Mouse (Mus musculus) cerebellum, adult 2 months (tissue): Measurements from ENCODE around the gene Ghdc. TPM values are rescaled to one million over a fixed set of nuclear protein-coding genes. Genes with fewer than 3 reads are reported as not detected.

Experiments
- DNase-seq, 2 experiments: peaks; one replicate each; pipeline ENCODE4 v3.0.0; 2021
- H3K27ac ChIP-seq: fragments of 200-500 bp; 2 replicates; pipeline ENCODE4 v1.5.1; 2012; ENCODE audit warnings: low read length, control low read depth, inconsistent platforms; ENCODE audit not compliant: insufficient read depth
- H3K27me3 ChIP-seq: fragments of 200-500 bp; 2 replicates; pipeline ENCODE4 v1.6.1; 2012; ENCODE audit warnings: inconsistent platforms, mild to moderate bottlenecking, low read length, moderate library complexity; ENCODE audit not compliant: control insufficient read depth, insufficient read depth
- H3K4me1 ChIP-seq: fragments of 200-500 bp; 2 replicates; pipeline ENCODE4 v1.6.1; 2011; ENCODE audit warnings: low read length; ENCODE audit not compliant: control insufficient read depth, insufficient read depth
- H3K4me3 ChIP-seq: fragments of 200-500 bp; replicated peaks from 2 replicates; pipeline ENCODE3; 2011; ENCODE audit warnings: mild to moderate bottlenecking, low read depth, low read length, control low read depth; ENCODE audit not compliant: insufficient read depth
- CTCF ChIP-seq: fragments of 200-500 bp; IDR thresholded peaks from 2 replicates; pipeline ENCODE4 v1.5.1; 2011; ENCODE audit warnings: low read depth, mild to moderate bottlenecking, control low read depth, low read length, moderate library complexity, borderline replicate concordance; ENCODE audit not compliant: insufficient read depth
- POLR2A ChIP-seq: fragments of 200-500 bp; IDR thresholded peaks from 2 replicates; pipeline ENCODE4 v1.6.1; 2011; ENCODE audit warnings: low read length, control low read depth, borderline replicate concordance; ENCODE audit not compliant: insufficient read depth
- WGBS: fragments of 180-500 bp; shearing (Covaris S2); methylation state at CpG from one replicate; pipeline ENCODE4 v1.1.7; 2018; 5-methylcytosine and 5-hydroxymethylcytosine counted together
- polyA plus RNA-seq: library from polyadenylated mRNA; depleted of rRNA; stranded (reverse); fragments of >200 nt; gene quantifications from 2 replicates; pipeline ENCODE4 v1.2.3, GENCODE M21; 2012

Gene Ghdc
- polyA plus RNA-seq, 1 experiment: 11.6 TPM

DNA sequence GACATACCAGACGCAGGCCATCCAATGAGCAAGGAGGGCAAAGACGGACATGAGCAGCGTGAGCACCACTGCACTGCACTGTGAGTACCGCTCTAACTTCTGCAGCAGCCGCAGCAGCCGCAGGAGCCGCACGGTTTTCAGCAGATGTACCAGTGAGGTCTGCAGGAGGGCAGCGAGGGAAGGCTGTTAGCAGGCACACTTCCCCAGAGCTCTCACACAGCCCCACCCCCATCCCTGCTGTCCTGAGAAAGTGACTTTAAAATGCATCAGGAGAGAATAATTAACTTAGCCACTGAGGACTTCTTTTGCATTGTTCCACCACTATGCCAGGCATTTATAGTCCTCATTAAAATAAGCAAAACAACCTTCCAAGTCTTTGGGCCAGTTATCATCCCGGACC is 18.5 kb downstream of the Ghdc start:
- Histone ChIP-seq H3K4me3 (no peak overlapping the region), H3K27ac (no peak overlapping the region), H3K4me1 (no peaks in the 10 kb centered on the region), H3K27me3 (no peaks in the 10 kb centered on the region)
- DNase-seq: no peak
- no peak for TF ChIP-seq POLR2A
- no peak for TF ChIP-seq CTCF
- 50% methylated on average over 10 of the region's 10 CpGs for WGBS

DNA sequence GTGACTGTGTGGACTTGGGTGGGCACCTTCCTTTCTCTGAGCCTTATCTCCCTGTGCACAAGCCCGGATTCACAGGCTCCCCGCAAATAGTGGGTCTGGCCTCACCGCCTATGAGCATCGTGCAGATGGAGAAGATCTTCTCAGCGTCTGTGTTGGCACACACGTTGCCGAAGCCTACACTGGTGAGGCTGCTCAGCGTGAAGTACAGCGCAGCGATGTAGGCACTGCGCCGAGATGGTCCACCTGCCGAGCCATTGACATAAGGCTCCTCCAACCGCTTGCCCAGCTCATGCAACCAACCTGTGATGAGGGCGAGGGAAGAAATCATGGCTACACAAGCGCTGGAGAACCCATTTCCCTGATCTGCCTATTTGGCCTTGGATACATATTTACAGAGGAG is 20.6 kb downstream of the Ghdc start:
- WGBS: 90% methylated on average over 16 of the region's 16 CpGs
- Histone ChIP-seq H3K4me1 (peaks cover 2% of the 10 kb centered on the region; the same call in 1 of the 2 replicates), H3K27me3 (no peaks in the 10 kb centered on the region), H3K27ac (no peak overlapping the region), H3K4me3 (no peak overlapping the region)
- TF ChIP-seq CTCF (no peak), POLR2A (no peak)
- DNase-seq: no peak

DNA sequence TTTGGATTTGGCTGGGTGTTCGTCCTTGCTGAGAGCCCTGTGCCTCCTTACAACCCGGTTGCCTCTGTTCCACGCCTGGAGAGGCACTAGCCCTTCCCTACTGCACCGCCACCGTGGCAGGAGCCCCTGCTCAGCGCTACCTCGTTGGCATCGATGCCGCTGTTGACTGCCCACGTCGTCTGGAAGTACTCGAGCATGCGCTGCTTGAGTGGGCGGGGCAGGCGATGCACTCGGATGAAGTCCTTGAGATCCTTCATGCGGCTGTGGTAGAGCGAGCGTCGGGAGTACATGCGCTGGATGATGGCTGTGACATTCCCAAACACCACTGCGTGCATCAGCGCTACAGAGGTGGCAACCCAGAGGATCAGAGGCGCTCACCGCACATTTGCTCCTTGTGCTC is 21.3 kb downstream of the Ghdc start:
- TF ChIP-seq CTCF (no peak), POLR2A (no peak)
- 35% methylated on average over 25 of the region's 25 CpGs for WGBS

DNA sequence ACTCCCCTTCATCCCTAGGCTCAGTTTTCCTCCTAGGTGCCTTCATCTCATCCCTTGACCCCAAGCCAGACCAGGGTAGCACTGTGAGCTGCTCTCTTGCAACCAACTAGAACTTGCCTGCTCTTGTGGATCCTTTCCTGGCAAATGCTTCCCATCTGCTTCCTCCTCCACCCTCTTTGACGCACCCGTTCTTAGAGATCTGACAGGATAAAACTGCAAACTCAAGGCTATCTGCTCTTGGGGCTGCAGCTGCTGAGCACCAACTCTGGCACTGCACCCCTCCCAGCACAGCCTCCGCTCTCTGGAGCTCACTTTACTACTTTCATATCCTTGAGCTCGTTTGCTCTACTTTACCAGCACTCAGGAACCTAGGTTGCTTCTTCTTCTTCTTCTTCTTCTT is 22.1 kb downstream of the Ghdc start:
- Histone ChIP-seq H3K27ac (no peak overlapping the region), H3K4me3 (no peak overlapping the region), H3K4me1 (peaks cover 2% of the 10 kb centered on the region; the same call in 1 of the 2 replicates), H3K27me3 (no peaks in the 10 kb centered on the region)
- no peak for DNase-seq
- TF ChIP-seq CTCF: no peak
- no peak for TF ChIP-seq POLR2A
- 83% methylated on average over 4 of the region's 4 CpGs for WGBS

More for the DNA sequence above, 21.3 kb downstream of the Ghdc start:
- no peak overlapping the region for H3K4me3 ChIP-seq
- H3K4me1 ChIP-seq: peaks cover 2% of the 10 kb centered on the region; the same call in 1 of the 2 replicates
- no peak for DNase-seq
- no peaks in the 10 kb centered on the region for H3K27me3 ChIP-seq
- H3K27ac ChIP-seq: no peak overlapping the region

DNA sequence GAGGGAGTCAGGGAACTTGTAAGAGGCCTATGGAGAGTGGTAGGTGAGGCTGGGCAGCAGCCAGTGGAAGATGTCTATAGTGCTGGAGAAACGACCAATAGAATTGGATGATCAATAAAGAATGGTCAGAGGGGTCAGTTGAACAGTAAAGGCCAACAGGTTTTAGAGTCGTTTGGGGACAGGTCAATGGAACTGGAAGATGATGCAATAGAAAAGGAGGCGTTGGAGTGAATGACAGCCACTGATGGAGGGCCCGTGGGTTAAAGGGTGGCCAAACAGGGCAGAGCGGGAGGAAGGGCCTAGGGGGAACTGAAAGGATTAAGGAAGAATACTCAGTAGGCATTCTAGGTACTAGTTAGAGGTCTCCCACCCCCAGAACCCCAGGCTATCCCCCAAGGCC is 23.6 kb downstream of the Ghdc start:
- WGBS: 80% methylated on average over 5 of the region's 5 CpGs
- TF ChIP-seq POLR2A: no peak
- no peak for TF ChIP-seq CTCF
- no peak for DNase-seq
- H3K27ac ChIP-seq: no peak overlapping the region
- no peak overlapping the region for H3K4me3 ChIP-seq
- peaks cover 2% of the 10 kb centered on the region; the same call in 1 of the 2 replicates for H3K4me1 ChIP-seq
- no peaks in the 10 kb centered on the region for H3K27me3 ChIP-seq

DNA sequence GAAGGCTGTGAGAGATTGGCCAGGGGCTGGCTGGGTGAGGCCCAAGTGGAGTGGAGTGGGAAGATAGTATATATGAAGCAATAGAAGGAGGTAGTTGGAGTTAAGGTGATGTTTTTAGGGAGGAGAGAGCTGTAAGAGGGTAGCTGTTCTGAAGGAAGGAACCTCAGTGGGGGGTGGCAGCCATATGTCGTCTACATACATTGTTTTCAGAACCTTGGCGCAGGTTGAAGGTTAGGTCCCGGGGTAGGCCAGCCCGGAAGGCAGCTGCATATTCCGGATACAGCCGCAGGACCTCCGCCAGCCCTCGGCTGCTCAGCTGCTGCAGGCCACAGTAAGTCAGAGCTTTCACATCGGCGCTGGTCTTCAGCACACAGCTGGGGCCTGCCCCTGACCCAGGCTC is 24.2 kb downstream of the Ghdc start:
- Histone ChIP-seq H3K4me1 (peaks cover 2% of the 10 kb centered on the region; the same call in 1 of the 2 replicates), H3K27ac (no peak overlapping the region), H3K4me3 (no peak overlapping the region), H3K27me3 (no peaks in the 10 kb centered on the region)
- 57% methylated on average over 10 of the region's 10 CpGs for WGBS
- DNase-seq: no peak
- TF ChIP-seq CTCF (no peak), POLR2A (no peak)

DNA sequence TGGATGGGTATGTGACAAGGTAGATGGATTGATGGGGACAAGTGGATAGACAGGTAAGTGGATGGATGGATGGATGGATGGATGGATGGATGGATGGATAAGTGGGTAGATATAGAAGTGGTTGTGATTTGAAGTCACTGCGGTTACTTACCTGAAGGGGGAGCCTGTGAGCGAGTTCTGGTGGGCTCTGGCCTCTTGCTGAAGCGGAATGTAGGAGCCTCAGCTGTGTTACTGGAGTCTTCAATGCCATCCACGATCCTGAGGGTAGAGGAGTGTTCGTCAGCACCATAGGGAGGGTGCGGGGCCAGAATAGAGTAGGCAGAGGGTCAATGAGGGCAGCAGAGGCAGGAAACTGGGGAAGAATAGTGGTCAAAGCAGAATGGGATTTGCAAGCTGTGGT is 25.7 kb downstream of the Ghdc start:
- peaks cover 2% of the 10 kb centered on the region; the same call in 1 of the 2 replicates for H3K4me1 ChIP-seq
- TF ChIP-seq CTCF: peak; percentile 64
- no peak for TF ChIP-seq POLR2A
- no peaks in the 10 kb centered on the region for H3K27me3 ChIP-seq
- no peak overlapping the region for H3K4me3 ChIP-seq
- 0 out of 2 replicates have a peak overlapping the region, but pooled peaks have one; percentile 17 for H3K27ac ChIP-seq
- peak; percentile 52 to 57 for DNase-seq
- WGBS: 16% methylated on average over 6 of the region's 6 CpGs

DNA sequence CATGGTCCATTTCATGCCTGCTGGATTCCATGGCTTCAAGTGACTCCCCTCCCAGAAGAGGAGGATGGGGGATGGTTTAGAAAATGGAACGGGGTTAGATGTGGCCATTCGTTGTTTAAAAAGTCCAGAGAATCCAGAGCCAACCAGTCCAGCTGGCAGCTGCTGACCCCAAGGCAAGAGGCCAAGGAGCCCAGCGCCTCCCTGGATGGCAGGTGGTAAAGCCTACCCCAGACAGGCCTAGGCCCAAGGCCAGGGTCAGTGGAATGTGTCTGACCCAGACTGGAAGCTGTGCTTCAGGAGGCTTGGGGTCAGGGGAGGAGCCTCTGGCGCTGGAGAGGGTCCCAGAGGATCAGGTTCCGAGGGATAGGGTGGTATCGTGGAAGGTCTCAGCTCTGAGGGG is 29.4 kb downstream of the Ghdc start:
- Histone ChIP-seq H3K4me3 (no peak overlapping the region), H3K4me1 (peaks cover 10% of the 10 kb centered on the region; the same call in 1 of the 2 replicates), H3K27me3 (no peaks in the 10 kb centered on the region), H3K27ac (no peak overlapping the region)
- no peak for DNase-seq
- TF ChIP-seq POLR2A: no peak
- TF ChIP-seq CTCF: no peak
- 21% methylated on average over 6 of the region's 6 CpGs for WGBS

DNA sequence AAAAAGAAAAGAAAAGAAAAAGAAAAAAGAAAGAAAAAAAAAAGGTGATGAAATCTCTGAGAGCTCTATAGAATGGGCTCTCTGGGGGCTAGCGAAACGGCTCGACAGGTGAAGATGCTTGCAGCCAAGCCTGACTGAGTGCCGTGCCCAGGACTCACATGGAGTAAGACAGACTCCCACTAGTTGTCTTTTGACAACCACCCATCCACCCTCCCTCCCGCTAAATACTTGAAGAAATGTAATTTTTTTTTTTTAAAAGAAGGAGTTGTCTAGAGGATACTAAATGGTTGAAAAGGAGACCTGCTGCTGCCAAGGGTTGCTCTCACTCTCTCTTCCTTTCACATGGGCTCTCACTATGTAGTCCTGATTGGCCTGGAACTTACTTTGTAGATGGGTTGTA is 32.0 kb downstream of the Ghdc start:
- WGBS: 7% methylated on average over 5 of the region's 5 CpGs
- Histone ChIP-seq H3K4me1 (peaks cover 7% of the 10 kb centered on the region), H3K27me3 (no peaks in the 10 kb centered on the region), H3K4me3 (peak overlapping the region; percentile 35), H3K27ac (no peak overlapping the region)
- no peak for TF ChIP-seq POLR2A
- no peak for TF ChIP-seq CTCF
- DNase-seq: peak in 1 of 2 experiments; percentile 37
